Mouse (Mus musculus) urinary bladder, postnatal 14 days (tissue): ENCODE results near the gene Isg20.

Source experiments
- DNase-seq: peaks from one replicate; pipeline ENCODE4 v3.0.0; 2021; ENCODE audit warnings: low spot score

The Isg20 gene

GRCm38 (mm10) chr7:78904175-78904574, 9.0 kb upstream of the Isg20 start:
- no peak for DNase-seq

DNA sequence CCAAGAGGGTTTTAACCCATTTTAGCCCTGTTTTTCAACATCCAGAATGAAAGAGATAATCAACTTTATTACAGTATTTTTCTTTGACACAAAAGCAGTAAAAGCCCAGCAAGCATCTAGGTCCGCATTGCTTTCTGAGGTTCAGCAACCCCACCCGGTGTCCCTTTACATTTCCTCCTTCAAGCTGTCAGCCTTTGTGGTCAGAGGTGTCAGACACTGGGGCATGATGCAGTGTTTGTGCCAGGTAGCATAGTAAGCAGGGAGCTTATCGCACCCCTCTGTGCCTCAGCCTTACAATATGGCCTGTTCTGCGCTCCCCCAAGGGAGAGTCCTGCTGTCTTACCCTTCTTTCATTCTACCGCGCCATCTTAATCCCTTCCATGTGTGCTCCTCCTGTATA, 4.2 kb upstream of the Isg20 start:
- no peak for DNase-seq

DNA sequence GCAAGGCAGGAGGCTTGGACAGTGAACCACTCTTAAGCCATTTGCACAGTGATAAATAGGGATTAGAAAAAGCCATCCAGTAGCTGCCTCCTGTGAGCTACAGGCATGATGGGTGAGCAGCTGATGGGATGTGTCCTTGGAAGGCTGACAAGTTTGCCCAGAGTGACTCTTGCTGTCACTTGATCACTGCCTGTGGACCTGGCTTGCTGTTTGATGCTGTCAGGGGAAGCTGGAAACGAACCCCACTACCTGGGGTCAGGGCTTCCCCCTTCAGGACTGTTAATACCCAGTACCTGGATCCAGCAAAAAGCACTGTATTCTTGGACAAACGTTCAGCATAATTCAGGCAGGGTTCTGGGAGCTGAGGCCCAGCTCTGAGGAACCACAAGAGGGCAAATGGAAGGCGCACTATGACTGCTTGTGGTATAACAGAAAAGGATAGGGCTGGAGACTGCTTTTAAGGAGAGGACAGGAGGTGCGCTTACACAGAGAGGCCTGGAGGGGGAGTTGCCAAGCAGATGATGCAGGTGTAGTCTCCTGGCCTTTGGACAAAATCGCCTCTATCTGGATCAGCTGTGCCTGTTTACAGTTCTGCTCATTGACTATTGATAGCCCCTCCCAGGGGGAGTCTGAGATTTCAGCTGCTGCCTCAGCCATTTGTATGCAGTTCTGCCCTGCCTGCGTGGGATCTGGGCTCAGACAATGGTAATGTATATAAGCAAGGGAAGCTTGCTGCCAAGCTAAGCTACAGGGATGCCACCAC, 2.7 kb upstream of the Isg20 start:
- no peak for DNase-seq

DNA sequence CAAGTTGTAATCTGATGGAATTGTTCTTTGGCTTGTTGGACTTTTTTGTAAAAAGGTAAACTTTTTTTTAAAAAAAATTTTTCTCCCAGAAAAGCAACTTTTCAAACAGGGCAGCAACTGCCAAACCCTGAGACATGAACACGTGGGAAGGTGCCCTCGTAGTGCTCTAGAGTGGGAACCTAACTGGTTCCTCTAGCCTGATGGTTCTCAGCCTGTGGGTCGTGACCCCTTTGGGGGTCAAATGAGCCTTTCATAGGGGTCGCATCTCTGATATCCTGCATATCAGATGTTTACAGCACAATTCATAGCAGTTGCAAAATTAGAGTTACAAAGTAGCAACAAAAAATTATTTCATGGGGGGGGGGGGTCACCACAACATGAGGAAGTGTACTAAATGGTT, 2.0 kb upstream of the Isg20 start:
- no peak for DNase-seq

GRCm38 (mm10) chr7:78912253-78912973, 811 bp upstream of the Isg20 start:
- no peak for DNase-seq

- DNase-seq, result peak; percentile 88
These were observed 673 bp downstream of the Isg20 start for GRCm38 (mm10) chr7:78913649-78914544.

DNA sequence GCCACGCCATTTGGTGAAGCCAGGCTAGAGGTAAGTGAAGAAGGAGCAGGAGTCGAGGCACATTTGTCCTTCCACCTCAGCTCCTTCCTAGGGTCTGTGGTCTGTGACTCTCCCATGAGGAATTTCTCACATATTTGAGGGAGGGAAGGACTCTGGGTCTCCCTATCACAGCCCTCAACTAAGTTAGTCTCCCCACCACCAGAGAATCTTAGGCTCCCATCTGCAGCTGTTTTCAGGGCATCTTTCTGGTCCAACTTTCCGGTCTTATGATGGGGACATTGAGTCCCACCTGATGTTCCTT, 1.3 kb downstream of the Isg20 start:
- DNase-seq, result no peak

- no peak for DNase-seq
These were observed 1.8 kb downstream of the Isg20 start for GRCm38 (mm10) chr7:78914896-78915510.

GRCm38 (mm10) chr7:78918686-78919085, 5.5 kb downstream of the Isg20 start:
- peak; percentile 71 for DNase-seq

- DNase-seq, result no peak
These were observed 9.3 kb downstream of the Isg20 start for GRCm38 (mm10) chr7:78922506-78922905.

GRCm38 (mm10) chr7:78924300-78924699, 11.1 kb downstream of the Isg20 start:
- peak; percentile 79 for DNase-seq

- no peak for DNase-seq
These were observed 11.6 kb downstream of the Isg20 start for GRCm38 (mm10) chr7:78924796-78925195.

DNA sequence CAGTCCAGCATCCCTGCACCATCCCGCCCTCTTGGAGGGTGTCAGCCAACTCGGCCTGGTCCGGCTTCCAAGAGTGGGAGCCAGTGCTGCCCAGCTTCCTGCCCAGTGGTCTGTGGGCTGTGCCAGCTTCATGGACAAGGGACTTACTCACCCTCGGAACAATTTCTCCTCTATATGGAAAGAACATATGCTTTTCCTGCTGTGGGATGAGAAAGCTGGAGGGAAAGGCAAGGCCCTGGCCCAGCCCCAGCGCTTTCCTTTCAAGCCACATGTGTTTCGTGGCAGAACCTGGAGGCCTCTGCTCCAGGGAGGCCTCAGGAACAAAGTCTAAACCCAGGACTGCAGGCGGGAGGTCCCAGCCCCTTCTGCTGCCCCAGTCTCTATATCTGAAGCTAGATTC, 12.5 kb downstream of the Isg20 start:
- no peak for DNase-seq

DNA sequence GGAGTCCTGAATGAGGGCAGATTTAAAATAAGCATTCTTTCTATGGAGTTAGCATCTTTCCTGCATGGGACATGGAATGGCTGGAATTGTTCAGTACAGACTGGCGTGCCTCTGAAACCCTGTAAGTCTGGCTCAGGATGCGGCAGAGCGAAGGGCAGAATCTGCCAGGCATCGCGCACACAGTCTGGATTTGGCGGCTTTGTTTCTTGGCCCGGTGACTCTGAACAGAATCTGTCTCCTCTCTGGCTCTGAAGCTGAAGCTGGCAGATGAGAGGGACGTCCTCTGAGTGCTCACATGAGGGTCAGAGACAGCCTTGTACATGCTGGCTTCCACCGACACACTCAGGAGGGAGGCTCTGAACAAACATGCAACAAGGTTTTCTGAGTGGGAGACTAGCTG, 12.9 kb downstream of the Isg20 start:
- no peak for DNase-seq

DNA sequence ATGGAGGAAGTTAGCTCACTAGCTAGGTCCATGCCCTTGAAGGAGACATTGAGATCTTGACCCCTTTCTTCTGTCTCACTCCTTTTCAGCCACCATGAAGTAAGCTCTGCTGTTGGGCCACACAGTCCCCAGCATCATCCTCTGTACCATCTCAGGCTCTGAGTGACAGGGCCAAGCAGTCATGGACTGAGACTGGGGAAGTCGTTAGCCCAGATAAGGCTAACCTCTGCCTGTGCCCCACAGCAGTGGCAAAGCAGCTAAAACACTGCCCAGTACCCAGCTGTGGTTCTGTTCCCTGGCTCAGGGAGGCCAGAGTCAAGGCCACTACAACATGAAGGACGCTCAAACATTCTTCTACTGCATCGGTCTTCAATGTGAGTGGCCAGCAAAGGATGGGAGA, 14.0 kb downstream of the Isg20 start:
- no peak for DNase-seq

DNA sequence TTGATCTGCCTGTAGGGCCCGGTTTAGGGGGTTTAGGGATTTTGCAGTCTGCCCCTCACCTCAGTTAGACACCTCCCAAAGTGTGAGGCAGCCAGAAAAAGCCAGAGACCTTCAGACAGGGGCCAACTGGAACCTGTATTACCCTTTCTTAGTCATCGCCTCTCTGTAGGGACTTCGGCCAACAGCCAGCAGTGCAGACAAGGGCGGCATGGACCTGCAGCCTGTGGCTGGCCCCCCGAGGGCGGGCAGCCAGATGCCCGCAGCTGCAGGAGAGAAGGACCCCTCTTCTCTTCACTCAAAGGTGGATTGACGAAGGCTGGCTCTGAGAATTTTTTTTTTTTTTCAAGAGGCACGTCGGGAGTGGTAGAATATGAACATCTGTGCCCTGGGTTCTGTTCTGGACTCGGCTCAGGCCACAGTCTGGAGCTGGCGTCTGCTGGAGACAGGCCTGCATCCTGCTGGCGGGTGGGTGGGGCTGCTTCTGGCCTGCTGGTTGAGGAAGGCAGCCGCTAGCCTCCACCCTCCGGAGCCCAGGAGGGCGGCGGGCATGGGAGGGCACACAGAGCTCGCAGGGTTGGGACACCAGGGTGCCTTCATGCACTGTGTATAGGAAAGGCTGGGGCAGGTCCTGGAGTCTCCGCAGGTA, 25.9 kb downstream of the Isg20 start:
- no peak for DNase-seq

GRCm38 (mm10) chr7:78940971-78941370, 27.7 kb downstream of the Isg20 start:
- no peak for DNase-seq

DNA sequence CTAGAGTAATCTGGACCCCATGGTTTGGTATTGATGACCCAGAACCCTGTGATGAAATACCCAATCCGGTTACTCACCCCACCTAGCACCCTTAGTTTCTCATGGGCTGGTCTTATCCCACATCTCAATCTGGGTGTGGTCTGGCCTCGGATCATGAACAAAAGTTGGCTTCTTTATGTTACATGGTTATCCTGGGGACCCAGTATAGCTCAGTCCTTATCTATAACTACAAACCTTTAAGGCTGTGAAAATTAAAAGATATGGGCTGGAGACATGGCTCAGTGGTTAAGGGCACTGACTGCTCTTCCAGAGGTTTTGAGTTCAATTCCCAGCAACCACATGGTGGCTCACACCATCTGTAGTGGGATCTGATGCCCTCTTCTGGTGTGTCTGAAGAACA, 29.3 kb downstream of the Isg20 start:
- no peak for DNase-seq

- DNase-seq, result no peak
These were observed 40.8 kb downstream of the Isg20 start for GRCm38 (mm10) chr7:78953886-78954572.

GRCm38 (mm10) chr7:78954619-78955018, 41.4 kb downstream of the Isg20 start:
- DNase-seq, result no peak

- no peak for DNase-seq
These were observed 41.9 kb downstream of the Isg20 start for GRCm38 (mm10) chr7:78955086-78955485.
